Mouse (Mus musculus) megakaryocyte, embryonic 14.5 days (primary cell): Measurements from ENCODE around the gene Fam184b.

ENCODE experiments used
- FLI1 ChIP-seq: IDR thresholded peaks from 2 replicates; pipeline ENCODE4 v1.6.1; 2012; ENCODE audit warnings: low read length, inconsistent platforms, mixed read lengths
- GATA1 ChIP-seq: IDR thresholded peaks from 3 replicates; pipeline ENCODE4 v1.6.1; 2012; ENCODE audit warnings: mixed read lengths, low read length, inconsistent platforms, borderline replicate concordance

GRCm38 (mm10) chr5:45679955-45680354 is 40.5 kb upstream of the Fam184b start:
- TF ChIP-seq FLI1 (no peak), GATA1 (no peak)
